Mouse (Mus musculus) stomach, postnatal 0 days (tissue): ENCODE data around the gene Zfp59. TPM values are rescaled to one million over a fixed set of nuclear protein-coding genes. Genes with fewer than 3 reads are reported as not detected.
"Not testable (repeated sequence)": the region's sequence is repeated elsewhere in the genome, so short reads cannot be mapped to it uniquely, and the experiment has no call there.

ENCODE experiments used
- ATAC-seq: fragments of 200-750 bp; cut with Nextera tagmentation; 2 replicates; pipeline ENCODE4 v1.8.0; 2017; ENCODE audit not compliant: low FRiP score, low TSS enrichment
- DNase-seq: peaks from one replicate; pipeline ENCODE4 v3.0.0-alpha.2; 2016; ENCODE audit warnings: low spot score
- H3K27ac ChIP-seq: fragments of 300-500 bp; sonication (generic); replicated peaks from 2 replicates; pipeline ENCODE4 v1.5.1; 2014; ENCODE audit warnings: mild to moderate bottlenecking, control low read depth
- H3K27me3 ChIP-seq: fragments of 300-500 bp; sonication (generic); 2 replicates; pipeline ENCODE4 v1.6.1; 2014; ENCODE audit warnings: low read length; ENCODE audit not compliant: control insufficient read depth, insufficient read depth
- H3K36me3 ChIP-seq: fragments of 300-500 bp; sonication (generic); 2 replicates; pipeline ENCODE4 v1.6.1; 2014; ENCODE audit warnings: low read length, mixed read lengths; ENCODE audit not compliant: control insufficient read depth, insufficient read depth
- H3K4me1 ChIP-seq: fragments of 300-500 bp; sonication (generic); replicated peaks from 2 replicates; pipeline ENCODE4 v1.6.1; 2014; ENCODE audit warnings: antibody characterized with exemption; ENCODE audit not compliant: control insufficient read depth, insufficient read depth
- H3K4me2 ChIP-seq: fragments of 300-500 bp; sonication (generic); replicated peaks from 2 replicates; pipeline ENCODE4 v1.6.1; 2014; ENCODE audit warnings: low read depth, mild to moderate bottlenecking, control low read depth, moderate library complexity
- H3K4me3 ChIP-seq: fragments of 300-500 bp; sonication (generic); 2 replicates; pipeline ENCODE4 v1.5.1; 2014; ENCODE audit warnings: low read depth, low read length, control low read depth
- H3K9ac ChIP-seq: fragments of 300-500 bp; sonication (generic); 2 replicates; pipeline ENCODE4 v1.6.1; 2014; ENCODE audit warnings: mild to moderate bottlenecking, low read length, control low read depth, mixed read lengths
- H3K9me3 ChIP-seq: fragments of 300-500 bp; sonication (generic); 2 replicates; pipeline ENCODE4 v1.6.1; 2016; ENCODE audit warnings: low read length; ENCODE audit not compliant: control insufficient read depth
- CTCF ChIP-seq: IDR thresholded peaks from 2 replicates; pipeline ENCODE4 v1.5.1; 2016; ENCODE audit warnings: antibody characterized with exemption, low read depth, mild to moderate bottlenecking, moderate library complexity
- EP300 ChIP-seq: optimal IDR thresholded peaks from 2 replicates; pipeline ENCODE3; 2016; ENCODE audit warnings: antibody characterized with exemption
- WGBS: fragments of 180-500 bp; shearing (Covaris S2); extraction: QIAGEN DNeasy Blood & Tissue Kit; methylation state at CpG from one replicate; pipeline ENCODE4 v1.1.7; 2014; 5-methylcytosine and 5-hydroxymethylcytosine counted together
- polyA plus RNA-seq: library from polyadenylated mRNA; unstranded; fragments of >200 nt; fragmentation: Nextera tagmentation; extraction: Ambion mirVana; gene quantifications from 2 replicates; pipeline ENCODE4 v1.2.1, GENCODE M21; 2015

Gene Zfp59
- 2.8 and 3.0 TPM in 2 replicates for polyA plus RNA-seq

DNA sequence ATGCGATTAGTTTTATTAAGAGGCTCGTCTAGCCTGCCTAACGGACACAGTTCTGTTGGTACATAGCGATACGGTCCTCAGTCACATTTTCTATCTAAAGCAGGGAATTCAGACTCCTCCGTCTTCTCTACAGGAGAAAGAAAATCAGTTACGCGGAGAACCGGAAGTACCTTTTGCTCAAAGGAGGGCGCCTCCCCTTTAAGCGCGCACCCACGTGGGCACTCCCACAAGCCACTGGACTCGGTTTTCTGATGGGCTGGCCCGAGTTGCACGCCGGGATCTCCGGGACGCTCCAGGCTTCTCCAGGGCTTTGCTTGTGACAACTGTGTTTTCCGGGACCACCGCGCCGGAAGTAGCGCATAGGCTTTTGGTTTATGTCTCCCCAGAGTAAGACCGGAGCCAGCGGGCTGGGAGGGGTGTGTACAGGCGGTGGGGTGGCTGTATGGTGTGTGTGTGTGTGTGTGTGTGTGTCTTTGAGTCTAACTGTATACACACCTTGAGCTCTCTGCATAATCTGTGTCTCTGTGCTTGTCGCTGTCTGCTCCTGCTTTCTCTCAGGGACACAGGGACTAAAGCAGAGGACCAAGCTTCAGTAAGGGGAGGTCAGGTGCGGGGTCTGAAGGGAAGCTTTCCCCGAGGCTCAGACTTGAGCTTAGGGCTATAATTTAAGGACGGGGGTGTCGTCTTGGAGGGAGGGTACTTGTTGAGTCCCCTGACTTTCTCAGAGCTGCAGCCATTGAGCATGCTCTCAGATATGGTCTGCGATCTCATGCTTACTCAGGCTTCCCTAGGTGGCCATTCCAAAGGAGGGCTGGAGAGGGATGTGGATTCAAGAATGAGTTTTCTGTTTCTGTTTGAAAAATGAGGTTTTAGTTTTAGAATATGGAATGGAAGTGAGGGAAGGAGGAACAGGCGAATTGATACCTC, at the start of gene Zfp59:
TSS of gene Zfp59 (plus strand) at position 285 of the 927 bp plus-strand sequence.
- peak within 1 kb of the TSS; percentile 34 for H3K4me2 ChIP-seq
- H3K9ac ChIP-seq, result peak within 1 kb of the TSS; percentile 56
- H3K4me3 ChIP-seq, result peak within 1 kb of the TSS; percentile 42
- H3K36me3 ChIP-seq, result no peaks in the 10 kb centered on the region
- no peaks in the 10 kb centered on the region for H3K4me1 ChIP-seq
- peak; percentile 98 for ATAC-seq
- H3K9me3 ChIP-seq, result no peaks in the 10 kb centered on the region
- peak within 1 kb of the TSS; percentile 50; the same call in 1 of the 2 replicates for H3K27ac ChIP-seq
- TF ChIP-seq CTCF (0 out of 2 replicates have a peak, but pooled peaks have one; percentile 18), EP300 (no peak)
- 2% methylated on average over 34 of the region's 34 CpGs for WGBS
- no peaks in the 10 kb centered on the region for H3K27me3 ChIP-seq
- DNase-seq, result peak; percentile 92

DNA sequence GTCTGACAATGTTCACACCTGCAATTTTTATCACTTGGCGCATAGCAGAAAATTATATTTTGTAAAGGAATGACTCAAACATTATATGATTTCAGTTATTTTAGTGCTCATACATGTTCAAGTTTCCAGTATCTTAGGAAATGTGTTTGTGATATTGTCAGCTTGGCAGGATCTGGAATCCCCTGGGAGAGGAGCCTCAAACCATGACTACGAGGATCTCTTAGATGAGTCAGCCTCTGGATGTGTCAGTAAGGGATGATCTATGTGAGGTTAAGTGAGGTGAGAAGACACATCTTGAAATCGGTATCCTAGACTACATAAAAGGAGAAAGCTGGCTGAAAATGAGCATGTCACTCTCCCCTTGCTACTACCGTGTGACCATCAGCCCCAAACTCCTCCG, 49.1 kb upstream of the Zfp59 start:
- no peak overlapping the region for H3K4me2 ChIP-seq
- H3K27ac ChIP-seq, result no peak overlapping the region
- no peak overlapping the region for H3K9ac ChIP-seq
- 81% methylated on average over 5 of the region's 5 CpGs for WGBS
- no peaks in the 10 kb centered on the region for H3K9me3 ChIP-seq
- ATAC-seq, result no peak
- H3K36me3 ChIP-seq, result no peaks in the 10 kb centered on the region
- no peak overlapping the region for H3K4me3 ChIP-seq
- DNase-seq, result no peak
- no peaks in the 10 kb centered on the region for H3K4me1 ChIP-seq
- no peaks in the 10 kb centered on the region for H3K27me3 ChIP-seq
- TF ChIP-seq CTCF, result no peak
- TF ChIP-seq EP300, result no peak

DNA sequence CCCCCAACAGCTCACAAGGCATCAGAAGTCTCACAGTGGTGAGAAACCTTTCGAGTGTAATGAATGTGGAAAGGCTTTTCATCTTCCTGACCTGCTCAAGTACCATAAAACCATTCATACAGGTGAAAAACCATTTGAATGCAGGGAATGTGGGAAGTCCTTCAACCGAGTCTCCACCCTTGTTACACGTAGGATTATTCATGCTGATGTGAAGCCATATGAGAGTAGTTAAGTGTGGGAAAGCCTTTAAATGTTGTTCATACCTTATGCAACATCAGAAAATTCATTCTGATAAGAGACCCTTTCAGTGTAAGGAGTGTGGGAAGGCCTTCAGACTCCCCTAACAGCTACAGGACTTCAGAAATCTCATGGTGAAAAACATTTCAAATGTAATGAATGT, 44.5 kb upstream of the Zfp59 start:
- H3K4me1 ChIP-seq, ATAC-seq, H3K4me3 ChIP-seq, DNase-seq, H3K9me3 ChIP-seq, H3K9ac ChIP-seq, H3K4me2 ChIP-seq, H3K36me3 ChIP-seq, H3K27ac ChIP-seq, H3K27me3 ChIP-seq: not testable (repeated sequence)
- 52% methylated on average over 3 of the region's 3 CpGs for WGBS

DNA sequence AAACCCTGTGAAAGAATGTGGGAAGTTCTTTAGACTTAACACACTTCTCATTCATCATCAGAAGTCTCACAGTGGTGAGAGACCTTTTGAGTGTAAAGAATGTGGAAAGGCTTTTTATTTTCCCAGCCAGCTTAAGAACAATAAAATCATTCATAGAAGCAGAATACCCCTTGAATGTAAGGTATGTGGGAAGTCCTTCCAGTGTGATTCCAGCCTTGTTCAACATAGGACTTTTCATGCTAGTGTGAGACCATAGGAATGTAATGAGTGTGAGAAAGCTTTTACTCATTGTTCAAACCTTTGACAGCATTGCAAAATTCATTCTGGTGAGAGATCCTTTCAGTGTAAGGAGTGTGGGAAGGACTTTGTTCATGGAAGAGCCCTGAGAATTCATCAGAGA, 43.8 kb upstream of the Zfp59 start:
- H3K27me3 ChIP-seq, result no peaks in the 10 kb centered on the region
- H3K27ac ChIP-seq, result no peak overlapping the region
- TF ChIP-seq EP300 (no peak), CTCF (no peak)
- H3K4me1 ChIP-seq, result no peaks in the 10 kb centered on the region
- no peak for DNase-seq
- H3K4me3 ChIP-seq, result no peak overlapping the region
- no peak overlapping the region for H3K9ac ChIP-seq
- ATAC-seq, result no peak
- no peaks in the 10 kb centered on the region for H3K9me3 ChIP-seq
- H3K4me2 ChIP-seq, result no peak overlapping the region
- no peaks in the 10 kb centered on the region for H3K36me3 ChIP-seq

DNA sequence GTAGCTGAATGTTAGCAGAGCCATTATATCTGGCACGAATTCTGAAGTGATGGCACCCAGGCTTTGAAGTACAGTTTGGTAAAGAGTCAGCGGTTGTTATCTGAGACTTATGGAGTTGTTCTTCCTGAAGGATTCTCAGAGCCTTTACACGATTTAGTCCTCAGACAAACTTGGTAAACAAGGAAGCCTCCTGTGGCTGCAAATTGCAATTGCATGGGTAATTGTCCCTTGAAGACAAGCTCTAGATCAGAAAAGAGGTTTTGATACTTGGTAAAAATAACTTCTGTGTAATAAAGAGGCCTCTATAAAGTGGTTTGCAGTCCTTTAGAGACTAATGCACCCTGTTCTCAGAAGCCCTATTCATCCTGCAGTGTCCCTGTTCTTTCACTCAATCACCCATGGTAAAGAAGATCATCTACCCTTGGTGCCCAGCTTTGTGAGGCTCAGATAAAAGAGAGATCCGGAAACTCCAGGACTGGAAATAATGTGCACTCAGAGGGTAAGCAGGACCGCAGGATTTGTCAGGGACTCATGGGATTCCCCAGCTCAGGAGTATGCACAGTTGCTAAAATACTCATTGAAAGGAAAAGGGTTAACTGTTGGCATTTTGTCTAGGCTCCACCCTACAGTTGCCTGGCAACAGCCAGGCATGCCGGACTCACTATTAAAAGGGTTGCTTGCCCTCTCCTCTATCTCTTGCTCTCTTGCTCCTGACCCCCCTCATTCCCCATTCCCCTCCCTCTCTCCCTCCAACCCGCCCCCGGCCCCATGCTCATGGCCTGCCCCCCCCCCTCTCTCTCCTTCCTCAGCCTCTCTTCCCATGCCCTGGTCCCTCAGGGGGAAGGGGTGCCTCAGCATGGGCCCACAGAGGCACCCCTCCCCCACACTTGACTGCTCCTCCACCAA, 40.2 kb upstream of the Zfp59 start:
- Histone ChIP-seq H3K36me3 (no peaks in the 10 kb centered on the region), H3K4me2 (no peak overlapping the region), H3K27ac (no peak overlapping the region), H3K9ac (no peak overlapping the region), H3K4me1 (no peaks in the 10 kb centered on the region), H3K27me3 (no peaks in the 10 kb centered on the region), H3K4me3 (no peak overlapping the region), H3K9me3 (no peaks in the 10 kb centered on the region)
- TF ChIP-seq EP300 (no peak), CTCF (peak; percentile 49)
- ATAC-seq (no peak), DNase-seq (peak; percentile 23)
- WGBS, result 29% methylated on average over 8 of the region's 8 CpGs
